In the genomic region with DNA sequence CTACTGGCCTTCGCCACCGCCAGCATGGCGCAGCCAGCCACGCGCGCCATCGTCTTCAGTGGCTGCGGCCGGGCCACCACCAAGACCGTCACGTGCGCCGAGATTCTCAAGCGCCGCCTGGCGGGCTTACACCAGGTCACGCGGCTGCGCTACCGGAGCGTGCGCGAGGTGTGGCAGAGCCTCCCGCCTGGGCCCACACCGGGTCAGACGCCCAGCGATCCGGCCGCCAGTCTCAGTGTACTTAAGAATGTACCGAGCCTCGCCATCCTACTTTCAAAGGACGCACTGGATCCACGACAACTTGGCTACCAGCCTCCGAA, we compare ENCODE assay signal across 8 mouse cellular contexts. TPM values are rescaled to one million over a fixed set of nuclear protein-coding genes. Genes with fewer than 3 reads are reported as not detected.
A peak's percentile ranks its signal among the peaks of the same experiment; 100 is the strongest.
DNase-seq lines count a peak whose midpoint lies in the region; ATAC-seq and TF ChIP-seq lines count a peak whose summit lies in the region.

No protein-coding gene starts in this region.

- WGBS in embryonic facial prominence, embryonic 14.5 days: 1% methylated on average over 24 of the region's 34 CpGs
- WGBS in heart, postnatal 0 days: 3% methylated on average over 34 of the region's 34 CpGs
- WGBS in lung, embryonic 16.5 days: 1% methylated on average over 34 of the region's 34 CpGs
- 2% methylated on average over 34 of the region's 34 CpGs for WGBS in thymus, adult 2 months

- peaks cover 65% of the 10 kb centered on the region for H3K27me3 ChIP-seq in embryonic facial prominence, embryonic 14.5 days (replicated peaks; ENCODE audit: control insufficient read depth, insufficient read depth, low read length)
- peaks cover 39% of the 10 kb centered on the region for H3K27me3 ChIP-seq in heart, postnatal 0 days (ENCODE audit: control insufficient read depth, insufficient read depth, low read length)
- peaks cover 66% of the 10 kb centered on the region for H3K27me3 ChIP-seq in lung, embryonic 16.5 days (ENCODE audit: control insufficient read depth, insufficient read depth, low read depth, low read length)
- peaks cover 35% of the 10 kb centered on the region for H3K27me3 ChIP-seq in thymus, adult 2 months (ENCODE audit: control insufficient read depth, insufficient read depth, low read length)

- H3K9me3 ChIP-seq in embryonic facial prominence, embryonic 14.5 days (ENCODE audit: control insufficient read depth, low read length): no peaks in the 10 kb centered on the region
- no peaks in the 10 kb centered on the region for H3K9me3 ChIP-seq in heart, postnatal 0 days (replicated peaks; ENCODE audit: control insufficient read depth, low read length)
- no peaks in the 10 kb centered on the region for H3K9me3 ChIP-seq in lung, embryonic 16.5 days (ENCODE audit: control insufficient read depth, low read length)

- no peak for DNase-seq in layer of hippocampus, adult 2 months (ENCODE audit: low spot score in 2 of 2)
- no peak for DNase-seq in layer of hippocampus, adult 9-10 months (ENCODE audit: low spot score)
- peak; percentile 60 for DNase-seq in embryonic facial prominence, embryonic 14.5 days (ENCODE audit: low spot score)
- peak; percentile 56 for DNase-seq in heart, postnatal 0 days (ENCODE audit: low spot score)
- peak; percentile 73 for DNase-seq in kidney, postnatal 14 days
- peak; percentile 37 for DNase-seq in ovary, adult 18-20 months (ENCODE audit: low spot score)
- peak; percentile 63 for DNase-seq in thymus, adult 2 months

- TF ChIP-seq EP300 in heart, postnatal 0 days (IDR thresholded peaks at IDR 0.05; ENCODE audit: low read depth): no peak

- peak; percentile 66 for TF ChIP-seq CTCF in layer of hippocampus, adult 2 months (conservative IDR thresholded peaks at IDR 0.05)
- TF ChIP-seq CTCF in heart, postnatal 0 days (IDR thresholded peaks at IDR 0.05; ENCODE audit: low read depth): peak; percentile 38
- 0 out of 2 replicates have a peak, but pooled peaks have one; percentile 32 for TF ChIP-seq CTCF in thymus, adult 2 months (IDR thresholded peaks at IDR 0.05; ENCODE audit: borderline replicate concordance, control insufficient read depth, extremely low read depth, insufficient read depth, low read length, poor library complexity)

- peak overlapping the region; percentile 88 for H3K4me2 ChIP-seq in embryonic facial prominence, embryonic 14.5 days (ENCODE audit: low read depth, low read length)
- H3K4me2 ChIP-seq in heart, postnatal 0 days (ENCODE audit: low read depth, low read length): peak overlapping the region; percentile 69
- H3K4me2 ChIP-seq in lung, embryonic 16.5 days (ENCODE audit: low read depth, low read length): peak overlapping the region; percentile 81

- H3K4me3 ChIP-seq in layer of hippocampus, adult 2 months: peak overlapping the region; percentile 47
- peak overlapping the region; percentile 43 for H3K4me3 ChIP-seq in embryonic facial prominence, embryonic 14.5 days (ENCODE audit: low read depth, low read length)
- peak overlapping the region; percentile 41 for H3K4me3 ChIP-seq in heart, postnatal 0 days (ENCODE audit: low read depth, low read length)
- H3K4me3 ChIP-seq in lung, embryonic 16.5 days (ENCODE audit: low read length): peak overlapping the region; percentile 52
- H3K4me3 ChIP-seq in thymus, adult 2 months (ENCODE audit: control insufficient read depth, insufficient read depth, low read length): peak overlapping the region; percentile 36

- peak; percentile 79 for ATAC-seq in embryonic facial prominence, embryonic 14.5 days (ENCODE audit: low read depth)
- peak; percentile 56 for ATAC-seq in heart, postnatal 0 days (ENCODE audit: insufficient read depth, low read depth)
- peak; percentile 70; the same call in 1 of the 2 replicates for ATAC-seq in lung, embryonic 16.5 days (ENCODE audit: low read depth)

- peak overlapping the region; percentile 46 for H3K9ac ChIP-seq in embryonic facial prominence, embryonic 14.5 days (ENCODE audit: low read depth, low read length)
- H3K9ac ChIP-seq in heart, postnatal 0 days (replicated peaks; ENCODE audit: low read depth, low read length): 0 out of 2 replicates have a peak overlapping the region, but pooled peaks have one; percentile 36
- peak overlapping the region; percentile 18; the same call in 1 of the 2 replicates for H3K9ac ChIP-seq in lung, embryonic 16.5 days (ENCODE audit: low read length)

- H3K36me3 ChIP-seq in embryonic facial prominence, embryonic 14.5 days (ENCODE audit: control insufficient read depth, insufficient read depth, low read length): no peaks in the 10 kb centered on the region
- no peaks in the 10 kb centered on the region for H3K36me3 ChIP-seq in heart, postnatal 0 days (replicated peaks; ENCODE audit: control insufficient read depth, insufficient read depth, low read length)
- H3K36me3 ChIP-seq in lung, embryonic 16.5 days (ENCODE audit: control insufficient read depth, insufficient read depth, low read length): no peaks in the 10 kb centered on the region
- no peaks in the 10 kb centered on the region for H3K36me3 ChIP-seq in thymus, adult 2 months (ENCODE audit: control insufficient read depth, insufficient read depth, low read length)

- peaks cover 7% of the 10 kb centered on the region; the same call in 1 of the 2 replicates for H3K4me1 ChIP-seq in embryonic facial prominence, embryonic 14.5 days (ENCODE audit: control insufficient read depth, insufficient read depth, low read length)
- peaks cover 28% of the 10 kb centered on the region for H3K4me1 ChIP-seq in heart, postnatal 0 days (ENCODE audit: control insufficient read depth, insufficient read depth)
- peaks cover 17% of the 10 kb centered on the region for H3K4me1 ChIP-seq in lung, embryonic 16.5 days (replicated peaks; ENCODE audit: control insufficient read depth, insufficient read depth, low read length)
- H3K4me1 ChIP-seq in thymus, adult 2 months (replicated peaks; ENCODE audit: control insufficient read depth, insufficient read depth, low read length): peaks cover 11% of the 10 kb centered on the region

- TF ChIP-seq POLR2A in thymus, adult 2 months (IDR thresholded peaks at IDR 0.05; ENCODE audit: control insufficient read depth, extremely low read depth, insufficient read depth, low read length, poor library complexity): no peak

- no peak overlapping the region for H3K27ac ChIP-seq in layer of hippocampus, adult 2 months
- no peak overlapping the region for H3K27ac ChIP-seq in embryonic facial prominence, embryonic 14.5 days (replicated peaks; ENCODE audit: low read depth, low read length)
- H3K27ac ChIP-seq in heart, postnatal 0 days (ENCODE audit: low read depth): peak overlapping the region; percentile 86; the same call in 1 of the 2 replicates
- no peak overlapping the region for H3K27ac ChIP-seq in lung, embryonic 16.5 days (ENCODE audit: low read length)
- H3K27ac ChIP-seq in thymus, adult 2 months (ENCODE audit: control insufficient read depth, insufficient read depth, low read length): no peak overlapping the region

RNA-seq across cellular contexts. Expression of a gene that starts 0.5 kb away (rescaled TPM):
- total RNA-seq in layer of hippocampus, adult 2 months (2021): 10 to 100 TPM in 1 of 2 experiments, 1 to 10 TPM in 1; 9.5 to 10.2 TPM
- 0.86 and 1.4 TPM in 2 replicates for polyA plus RNA-seq in embryonic facial prominence, embryonic 14.5 days (2014; fragmentation: Nextera tagmentation; extraction: Ambion mirVana)
- 13.8 and 21.3 TPM in 2 replicates for total RNA-seq in heart, postnatal 0 days (2014; rRNA removed; ENCODE audit: low replicate concordance)
- 11.3 and 15.0 TPM in 2 replicates for polyA plus RNA-seq in heart, postnatal 0 days (2015; fragmentation: Nextera tagmentation; extraction: Ambion mirVana)
- polyA plus RNA-seq in lung, embryonic 16.5 days (2015; fragmentation: Nextera tagmentation; extraction: Ambion mirVana): 2.1 TPM in 2 replicates
- polyA plus RNA-seq in thymus, adult 2 months (2012; rRNA removed): 0.26 and 0.75 TPM in 2 replicates

RNA-seq across cellular contexts. Expression of a gene that starts 16.7 kb away (rescaled TPM):
- 100 to 1,000 TPM; 372 to 376 TPM for total RNA-seq in layer of hippocampus, adult 2 months (2021)
- polyA plus RNA-seq in embryonic facial prominence, embryonic 14.5 days (2014; fragmentation: Nextera tagmentation; extraction: Ambion mirVana): 479 and 555 TPM in 2 replicates
- 1,146 and 1,154 TPM in 2 replicates for total RNA-seq in heart, postnatal 0 days (2014; rRNA removed; ENCODE audit: low replicate concordance)
- polyA plus RNA-seq in heart, postnatal 0 days (2015; fragmentation: Nextera tagmentation; extraction: Ambion mirVana): 4,139 and 4,337 TPM in 2 replicates
- polyA plus RNA-seq in lung, embryonic 16.5 days (2015; fragmentation: Nextera tagmentation; extraction: Ambion mirVana): 448 and 496 TPM in 2 replicates
- polyA plus RNA-seq in thymus, adult 2 months (2012; rRNA removed): 376 and 397 TPM in 2 replicates

RNA-seq across cellular contexts. Expression of a gene that starts 33.0 kb away (rescaled TPM):
- total RNA-seq in layer of hippocampus, adult 2 months (2021): 10 to 100 TPM; 19.9 to 25.7 TPM
- polyA plus RNA-seq in embryonic facial prominence, embryonic 14.5 days (2014; fragmentation: Nextera tagmentation; extraction: Ambion mirVana): 21.1 and 24.2 TPM in 2 replicates
- total RNA-seq in heart, postnatal 0 days (2014; rRNA removed; ENCODE audit: low replicate concordance): 4.5 and 9.2 TPM in 2 replicates
- polyA plus RNA-seq in heart, postnatal 0 days (2015; fragmentation: Nextera tagmentation; extraction: Ambion mirVana): 8.0 and 8.8 TPM in 2 replicates
- polyA plus RNA-seq in lung, embryonic 16.5 days (2015; fragmentation: Nextera tagmentation; extraction: Ambion mirVana): 18.3 and 19.0 TPM in 2 replicates
- polyA plus RNA-seq in thymus, adult 2 months (2012; rRNA removed): 9.8 and 10.4 TPM in 2 replicates

RNA-seq across cellular contexts. Expression of a gene that starts 36.5 kb away (rescaled TPM):
- 100 to 1,000 TPM; 365 to 385 TPM for total RNA-seq in layer of hippocampus, adult 2 months (2021)
- polyA plus RNA-seq in embryonic facial prominence, embryonic 14.5 days (2014; fragmentation: Nextera tagmentation; extraction: Ambion mirVana): 10.9 and 14.5 TPM in 2 replicates
- total RNA-seq in heart, postnatal 0 days (2014; rRNA removed; ENCODE audit: low replicate concordance): 16.1 and 19.6 TPM in 2 replicates
- polyA plus RNA-seq in heart, postnatal 0 days (2015; fragmentation: Nextera tagmentation; extraction: Ambion mirVana): 7.0 TPM in 2 replicates
- 6.2 and 7.0 TPM in 2 replicates for polyA plus RNA-seq in lung, embryonic 16.5 days (2015; fragmentation: Nextera tagmentation; extraction: Ambion mirVana)
- polyA plus RNA-seq in thymus, adult 2 months (2012; rRNA removed): 9.3 and 12.1 TPM in 2 replicates

RNA-seq across cellular contexts. Expression of a gene that starts 48.2 kb away (rescaled TPM):
- 10 to 100 TPM; 72.5 to 77.6 TPM for total RNA-seq in layer of hippocampus, adult 2 months (2021)
- 40.4 and 44.5 TPM in 2 replicates for polyA plus RNA-seq in embryonic facial prominence, embryonic 14.5 days (2014; fragmentation: Nextera tagmentation; extraction: Ambion mirVana)
- total RNA-seq in heart, postnatal 0 days (2014; rRNA removed; ENCODE audit: low replicate concordance): 130 TPM in 2 replicates
- 97.7 and 99.1 TPM in 2 replicates for polyA plus RNA-seq in heart, postnatal 0 days (2015; fragmentation: Nextera tagmentation; extraction: Ambion mirVana)
- polyA plus RNA-seq in lung, embryonic 16.5 days (2015; fragmentation: Nextera tagmentation; extraction: Ambion mirVana): 38.6 and 40.9 TPM in 2 replicates
- polyA plus RNA-seq in thymus, adult 2 months (2012; rRNA removed): 39.1 and 54.3 TPM in 2 replicates

Comparison
In these comparisons a context has a peak if more than half of its experiments do, and no peak if none do; other contexts are left out.
1. DNase-seq: peak in embryonic facial prominence, embryonic 14.5 days (single experiment), heart, postnatal 0 days (single experiment), kidney, postnatal 14 days (single experiment), ovary, adult 18-20 months (single experiment) and thymus, adult 2 months (single experiment); none in layer of hippocampus, adult 2 months (0 of 2) and layer of hippocampus, adult 9-10 months (single experiment).
2. Peak in every context shown above with its lines, with median percentiles within 50 percentile points of each other: H3K4me3 ChIP-seq, CTCF ChIP-seq, ATAC-seq, H3K4me2 ChIP-seq and H3K9ac ChIP-seq.